Mouse (Mus musculus) layer of hippocampus, postnatal 10 days (tissue): ENCODE measurements around the gene Lemd1. TPM values are rescaled to one million over a fixed set of nuclear protein-coding genes. Genes with fewer than 3 reads are reported as not detected.

Source experiments
- microRNA-seq, 2 experiments: library from miRNA; unstranded; fragments of <30 nt; microRNA quantifications; one replicate each; pipeline ENCODE4 v1.2.0; 2021
- total RNA-seq, 2 experiments: library from RNA; stranded (reverse); gene quantifications; 2 replicates each; pipeline ENCODE4 v1.2.3; 2021

Lemd1 gene
- total RNA-seq, 2 experiments from 2014 or later: 4.9 TPM

Small RNAs within 50 kb of the gene (microRNA-seq; reads per million reads assigned to microRNA genes)
- 121 to 222 reads per million in 2 experiments for gene Mir135b

Other genes starting within 250 kb of the Lemd1 start
- under 1 TPM; 0.13 to 0.48 TPM for gene Slc45a3, start 228.5 kb upstream of the Lemd1 start, total RNA-seq
- gene Elk4, start 183.8 kb upstream of the Lemd1 start, total RNA-seq: 10 to 100 TPM; 60.1 to 61.6 TPM
- 10 to 100 TPM; 32.1 to 33.6 TPM for gene Mfsd4a, start 123.4 kb upstream of the Lemd1 start, total RNA-seq
- gene Cdk18, start 51.7 kb upstream of the Lemd1 start, total RNA-seq: 10 to 100 TPM; 19.3 to 23.4 TPM
- gene AC124108.1, start within 50 bp of the Lemd1 start, total RNA-seq: 1 to 10 TPM; 1.7 TPM
- gene Gm10188, start 38.3 kb downstream of the Lemd1 start, total RNA-seq: not detected
- 10 to 100 TPM; 11.1 to 11.5 TPM for gene Klhdc8a, start 107.2 kb downstream of the Lemd1 start, total RNA-seq
- 1 to 10 TPM; 3.1 TPM for gene Nuak2, start 124.7 kb downstream of the Lemd1 start, total RNA-seq
- 100 to 1,000 TPM; 171 to 181 TPM for gene Tmcc2, start 199.8 kb downstream of the Lemd1 start, total RNA-seq
- 10 to 100 TPM; 31.0 to 34.9 TPM for gene Dstyk, start 226.1 kb downstream of the Lemd1 start, total RNA-seq